Mouse (Mus musculus) lung, postnatal 0 days (tissue): Measurements from ENCODE around the gene Usp34. TPM values are rescaled to one million over a fixed set of nuclear protein-coding genes. Genes with fewer than 3 reads are reported as not detected.

Source experiments
- ATAC-seq: fragments of 200-750 bp; cut with Nextera tagmentation; 2 replicates; pipeline ENCODE4 v1.8.0; 2017; ENCODE audit warnings: moderate library complexity
- DNase-seq: peaks from one replicate; pipeline ENCODE4 v3.0.0-alpha.2; 2016; ENCODE audit warnings: low spot score
- H3K27ac ChIP-seq: fragments of 300-500 bp; sonication (generic); 2 replicates; pipeline ENCODE4 v1.5.1; 2014; ENCODE audit warnings: antibody characterized with exemption, mild to moderate bottlenecking, low read length, mixed read lengths
- H3K27me3 ChIP-seq: fragments of 300-500 bp; sonication (generic); replicated peaks from 2 replicates; pipeline ENCODE4 v1.6.1; 2014; ENCODE audit warnings: low read length, mixed read lengths; ENCODE audit not compliant: insufficient read depth
- H3K36me3 ChIP-seq: fragments of 300-500 bp; sonication (generic); 2 replicates; pipeline ENCODE4 v1.6.1; 2014; ENCODE audit warnings: low read length, mixed read lengths; ENCODE audit not compliant: insufficient read depth
- H3K4me1 ChIP-seq: fragments of 300-500 bp; sonication (generic); 2 replicates; pipeline ENCODE4 v1.6.1; 2014; ENCODE audit warnings: antibody characterized with exemption, low read depth, low read length, mixed read lengths; ENCODE audit not compliant: insufficient read depth
- H3K4me2 ChIP-seq: fragments of 300-500 bp; sonication (generic); replicated peaks from 2 replicates; pipeline ENCODE4 v1.6.1; 2014; ENCODE audit warnings: low read depth, mild to moderate bottlenecking, low read length, moderate library complexity, mixed read lengths
- H3K4me3 ChIP-seq: fragments of 300-500 bp; sonication (generic); 2 replicates; pipeline ENCODE4 v1.5.1; 2014; ENCODE audit warnings: low read depth, low read length
- H3K9ac ChIP-seq: fragments of 300-500 bp; sonication (generic); replicated peaks from 2 replicates; pipeline ENCODE4 v1.6.1; 2014; ENCODE audit warnings: low read depth, mild to moderate bottlenecking
- H3K9me3 ChIP-seq: fragments of 300-500 bp; sonication (generic); 2 replicates; pipeline ENCODE4 v1.6.1; 2016; ENCODE audit warnings: low read length, mixed read lengths
- CTCF ChIP-seq: IDR thresholded peaks from 2 replicates; pipeline ENCODE4 v1.5.1; 2016; ENCODE audit warnings: antibody characterized with exemption, mild to moderate bottlenecking
- EP300 ChIP-seq: IDR thresholded peaks from 2 replicates; pipeline ENCODE4 v1.6.1; 2016; ENCODE audit warnings: antibody characterized with exemption, mild to moderate bottlenecking, control low read depth
- WGBS: fragments of 180-500 bp; shearing (Covaris S2); extraction: QIAGEN DNeasy Blood & Tissue Kit; methylation state at CpG from one replicate; pipeline ENCODE4 v1.1.7; 2014; 5-methylcytosine and 5-hydroxymethylcytosine counted together
- polyA plus RNA-seq: library from polyadenylated mRNA; unstranded; fragments of >200 nt; fragmentation: Nextera tagmentation; extraction: Ambion mirVana; gene quantifications from 2 replicates; pipeline ENCODE4 v1.2.1, GENCODE M21; 2015

Gene Usp34
- polyA plus RNA-seq = 15.3 and 22.0 TPM in 2 replicates

DNA sequence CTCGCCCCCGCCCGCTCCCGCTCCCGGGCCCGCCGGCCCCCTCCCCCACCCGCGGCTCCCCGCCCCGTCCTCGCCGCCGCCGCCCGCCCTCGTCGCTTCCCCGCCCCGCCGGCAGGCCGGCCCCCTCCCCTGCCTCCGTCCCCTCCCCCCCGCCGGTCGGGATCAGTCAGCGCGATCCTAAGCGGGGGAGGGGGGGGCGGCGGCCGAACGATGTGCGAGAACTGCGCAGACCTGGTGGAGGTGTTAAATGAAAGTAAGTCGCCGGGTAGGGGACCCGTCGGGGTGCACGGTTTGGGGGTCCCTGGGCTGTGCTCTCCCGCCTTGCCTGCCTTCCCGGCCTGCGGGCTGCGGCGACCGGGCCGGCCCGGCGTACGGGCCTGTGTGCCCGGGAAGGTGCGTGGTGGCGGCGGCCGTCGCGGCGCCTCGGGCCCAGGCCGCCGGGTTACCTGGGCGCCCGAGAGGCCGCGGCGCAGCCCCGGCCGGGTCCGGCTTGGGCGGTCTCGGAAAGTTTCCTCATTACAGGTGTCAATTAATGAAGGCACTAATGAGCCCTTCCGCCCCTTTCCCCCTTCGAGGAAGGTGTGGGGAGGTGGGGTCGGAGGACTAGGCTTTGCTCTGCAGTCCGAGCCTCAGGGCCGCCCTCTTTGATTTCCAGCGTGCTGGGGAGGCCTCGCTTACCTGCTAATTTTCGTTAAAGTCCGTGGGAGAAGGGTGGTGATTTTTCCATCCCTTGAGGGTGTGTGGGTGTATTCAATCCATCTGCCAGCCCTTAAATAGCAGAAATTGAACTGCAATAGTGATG lies at the start of gene Usp34:
Gene Usp34, plus strand, starts transcription at position 132 of the 802 bp plus-strand sequence.
- ATAC-seq (peak; percentile 68), DNase-seq (peak; percentile 70)
- peaks cover 8% of the 10 kb centered on the region; the same call in 1 of the 2 replicates for H3K4me1 ChIP-seq
- H3K4me3 ChIP-seq = peak within 1 kb of the TSS; percentile 94
- H3K27ac ChIP-seq = peak within 1 kb of the TSS; percentile 98
- no peaks in the 10 kb centered on the region for H3K9me3 ChIP-seq
- H3K4me2 ChIP-seq = peak within 1 kb of the TSS; percentile 78
- H3K36me3 ChIP-seq = no peaks in the 10 kb centered on the region
- H3K9ac ChIP-seq = peak within 1 kb of the TSS; percentile 95
- no peak for TF ChIP-seq EP300
- no peak for TF ChIP-seq CTCF
- under 1% methylated on average over 45 of the region's 80 CpGs for WGBS
- H3K27me3 ChIP-seq = no peaks in the 10 kb centered on the region

DNA sequence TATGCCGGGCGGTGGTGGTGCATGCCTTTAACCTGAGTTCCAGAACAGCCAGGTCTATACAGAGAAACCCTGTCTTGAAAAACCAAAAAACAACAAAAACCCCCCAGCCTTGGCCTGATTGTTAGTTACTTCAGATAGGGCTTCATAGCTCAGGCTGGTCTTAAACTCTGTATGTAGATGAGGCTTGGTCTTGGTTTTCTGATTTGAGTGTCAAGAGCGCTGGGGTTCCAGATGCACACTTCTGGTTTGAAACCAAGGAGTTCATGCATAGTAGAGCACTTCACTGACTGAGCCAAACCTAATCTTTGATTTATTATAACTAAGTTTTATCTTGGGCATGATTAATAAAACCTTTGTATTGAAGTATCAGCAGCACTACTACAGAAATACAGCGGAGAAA lies 47.6 kb upstream of the Usp34 start:
- no peak for TF ChIP-seq EP300
- TF ChIP-seq CTCF = no peak
- DNase-seq = no peak
- 74% methylated on average over 4 of the region's 4 CpGs for WGBS

DNA sequence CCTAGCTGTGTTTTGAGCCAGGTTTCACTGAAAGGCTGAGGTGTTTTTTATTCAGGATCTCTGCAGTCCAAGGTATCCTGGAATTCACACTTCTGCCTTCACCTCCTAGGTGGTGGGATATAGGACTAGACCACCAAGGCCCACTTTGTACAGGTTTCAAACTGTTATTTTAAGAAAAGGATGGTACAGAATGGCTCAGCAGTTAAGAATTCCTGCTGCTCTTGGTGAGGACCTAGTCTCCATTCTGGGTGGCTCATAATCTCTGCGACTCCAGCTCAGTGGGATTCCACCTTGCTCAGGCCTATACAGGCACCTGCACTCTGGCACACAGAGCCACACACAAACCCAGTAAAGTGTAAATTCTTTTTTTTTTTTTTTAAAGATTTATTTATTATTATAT lies 47.2 kb upstream of the Usp34 start:
- H3K4me3 ChIP-seq = no peak overlapping the region
- peaks cover 3% of the 10 kb centered on the region; the same call in 1 of the 2 replicates for H3K4me1 ChIP-seq
- DNase-seq = no peak
- WGBS = 68% methylated on average over 1 of the region's 1 CpGs
- H3K9me3 ChIP-seq = no peaks in the 10 kb centered on the region
- no peak overlapping the region for H3K4me2 ChIP-seq
- TF ChIP-seq CTCF (no peak), EP300 (no peak)
- H3K36me3 ChIP-seq = peaks cover 5% of the 10 kb centered on the region; the same call in 1 of the 2 replicates
- no peak for ATAC-seq
- H3K9ac ChIP-seq = no peak overlapping the region
- no peak overlapping the region for H3K27ac ChIP-seq
- no peaks in the 10 kb centered on the region for H3K27me3 ChIP-seq

More for the DNA sequence above, 47.6 kb upstream of the Usp34 start:
- Histone ChIP-seq H3K36me3 (peaks cover 5% of the 10 kb centered on the region; the same call in 1 of the 2 replicates), H3K9ac (no peak overlapping the region), H3K4me3 (no peak overlapping the region), H3K4me2 (no peak overlapping the region), H3K27me3 (no peaks in the 10 kb centered on the region), H3K9me3 (no peaks in the 10 kb centered on the region), H3K27ac (no peak overlapping the region), H3K4me1 (peaks cover 3% of the 10 kb centered on the region; the same call in 1 of the 2 replicates)
- no peak for ATAC-seq

DNA sequence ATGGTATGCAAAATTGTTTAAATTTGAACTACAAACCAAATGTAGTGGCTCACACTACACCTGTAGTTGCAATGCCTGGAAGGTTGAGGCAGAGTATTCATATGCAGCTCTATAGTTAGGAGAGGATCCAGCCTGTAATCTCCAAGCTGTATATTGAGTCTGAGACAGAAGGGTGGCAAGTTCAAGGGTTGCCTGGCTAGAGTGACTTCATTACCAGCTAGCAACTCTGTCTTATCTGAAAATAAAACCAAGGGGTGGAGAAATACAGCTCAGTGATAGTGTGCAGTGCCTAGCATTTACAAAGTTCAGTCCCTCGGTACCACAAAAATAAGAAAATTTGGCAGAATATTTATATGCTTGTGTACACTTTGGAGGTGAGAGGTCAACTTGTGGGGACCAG lies 46.5 kb upstream of the Usp34 start:
- ATAC-seq = no peak
- Histone ChIP-seq H3K4me3 (no peak overlapping the region), H3K27me3 (no peaks in the 10 kb centered on the region), H3K4me2 (no peak overlapping the region), H3K4me1 (peaks cover 3% of the 10 kb centered on the region; the same call in 1 of the 2 replicates), H3K36me3 (peaks cover 5% of the 10 kb centered on the region; the same call in 1 of the 2 replicates), H3K9ac (no peak overlapping the region), H3K27ac (no peak overlapping the region), H3K9me3 (no peaks in the 10 kb centered on the region)
- 68% methylated on average over 1 of the region's 1 CpGs for WGBS
- TF ChIP-seq CTCF (no peak), EP300 (no peak)
- no peak for DNase-seq

DNA sequence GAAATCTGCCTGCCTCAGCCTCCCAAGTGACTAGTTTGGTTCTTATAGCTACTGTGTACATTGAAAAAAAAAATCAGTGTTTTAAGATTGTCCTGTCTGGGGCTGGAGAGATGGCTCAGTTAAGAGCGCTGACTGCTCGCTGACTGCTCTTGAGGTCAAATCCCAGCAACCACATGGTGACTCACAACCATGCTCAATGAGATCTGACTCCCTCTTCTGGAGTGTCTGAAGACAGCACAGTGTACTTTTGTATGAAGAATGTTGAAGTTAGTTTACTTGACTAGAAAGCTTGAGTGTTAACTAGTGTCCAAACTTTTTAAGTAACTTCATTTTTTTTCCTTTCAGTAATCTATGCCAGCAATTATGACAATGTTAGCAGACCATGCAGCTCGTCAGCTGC lies 45.2 kb upstream of the Usp34 start:
- peak; percentile 50 for DNase-seq

DNA sequence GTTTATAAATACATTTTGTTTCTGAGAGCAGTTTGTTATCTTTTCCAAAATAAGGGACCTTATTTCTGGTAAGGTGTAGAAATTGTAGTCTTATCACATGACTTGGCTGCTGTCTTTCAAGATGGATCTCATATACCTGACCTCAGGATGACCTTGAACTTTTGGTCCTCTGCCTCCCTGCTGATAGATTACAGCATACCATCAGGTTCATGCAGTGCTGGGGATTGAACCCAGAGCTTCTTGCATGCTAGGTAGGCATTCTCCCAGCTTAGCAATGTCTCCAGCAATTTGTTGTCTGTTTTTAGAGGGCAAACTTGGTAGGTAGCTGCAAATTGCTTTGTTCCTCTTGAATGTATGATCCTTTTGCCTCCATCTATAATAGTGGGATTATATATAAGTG lies 41.7 kb upstream of the Usp34 start:
- Histone ChIP-seq H3K9ac (no peak overlapping the region), H3K4me1 (no peaks in the 10 kb centered on the region), H3K9me3 (no peaks in the 10 kb centered on the region), H3K4me3 (no peak overlapping the region), H3K36me3 (peaks cover 7% of the 10 kb centered on the region; the same call in 1 of the 2 replicates), H3K27me3 (no peaks in the 10 kb centered on the region), H3K4me2 (no peak overlapping the region), H3K27ac (no peak overlapping the region)
- ATAC-seq (no peak), DNase-seq (no peak)
- TF ChIP-seq CTCF (no peak), EP300 (no peak)

More for the DNA sequence above, 45.2 kb upstream of the Usp34 start:
- Histone ChIP-seq H3K9me3 (no peaks in the 10 kb centered on the region), H3K4me1 (peaks cover 3% of the 10 kb centered on the region; the same call in 1 of the 2 replicates), H3K36me3 (peaks cover 5% of the 10 kb centered on the region; the same call in 1 of the 2 replicates), H3K4me2 (no peak overlapping the region), H3K27me3 (no peaks in the 10 kb centered on the region), H3K9ac (no peak overlapping the region), H3K27ac (no peak overlapping the region), H3K4me3 (no peak overlapping the region)
- ATAC-seq = no peak
- 48% methylated on average over 3 of the region's 3 CpGs for WGBS
- TF ChIP-seq CTCF = peak; percentile 63
- no peak for TF ChIP-seq EP300
